Mouse (Mus musculus): ENCODE results near the gene Tmem233. TPM values are rescaled to one million over a fixed set of nuclear protein-coding genes. Genes with fewer than 3 reads are reported as not detected.

Gene Tmem233
- polyA plus RNA-seq, 1 experiment = not detected

DNA sequence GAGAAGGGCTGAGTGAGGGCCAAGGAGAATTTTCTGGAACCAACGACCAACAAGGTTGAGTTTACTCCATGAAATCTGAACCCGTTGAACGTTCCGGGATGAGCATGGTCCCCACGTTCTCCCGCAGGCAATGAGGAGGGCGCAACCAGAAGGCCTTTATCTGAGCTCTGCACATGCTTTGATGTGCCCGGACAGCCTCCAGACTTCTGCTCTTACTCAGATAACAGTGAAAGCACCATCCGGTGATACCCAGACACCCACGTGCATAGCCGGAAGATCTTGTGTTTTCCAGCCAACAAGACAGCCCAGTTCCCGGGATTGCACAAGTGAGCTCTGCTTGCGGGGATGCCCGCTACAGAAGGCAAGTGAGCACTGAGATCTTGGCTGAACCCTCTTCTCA is 56.5 kb downstream of the Tmem233 start:
- H3K9ac ChIP-seq (ENCODE audit: low read depth, poor library complexity, severe bottlenecking) = no peak overlapping the region
- H3K4me3 ChIP-seq (ENCODE audit: low read depth, low read length) = no peak overlapping the region
- H3K36me3 ChIP-seq (ENCODE audit: control insufficient read depth, insufficient read depth, low read length, poor library complexity, severe bottlenecking) = no peaks in the 10 kb centered on the region
- H3K4me1 ChIP-seq (ENCODE audit: control insufficient read depth, insufficient read depth, low read length) = peaks cover 12% of the 10 kb centered on the region
- no peaks in the 10 kb centered on the region for H3K27me3 ChIP-seq (ENCODE audit: control insufficient read depth, insufficient read depth, low read length, poor library complexity, severe bottlenecking)
- no peaks in the 10 kb centered on the region for H3K9me3 ChIP-seq (replicated peaks; ENCODE audit: control insufficient read depth, insufficient read depth, low read length, poor library complexity, severe bottlenecking)
- no peak overlapping the region for H3K27ac ChIP-seq (ENCODE audit: insufficient read depth, low read length)
- no peak for TF ChIP-seq EP300 (IDR thresholded peaks at IDR 0.05; ENCODE audit: insufficient read depth, low read depth, low read length)
- TF ChIP-seq CTCF (IDR thresholded peaks at IDR 0.05; ENCODE audit: low read depth, low read length) = no peak
- TF ChIP-seq POLR2A (IDR thresholded peaks at IDR 0.05; ENCODE audit: insufficient read depth, low read length) = no peak

GRCm38 (mm10) chr5:116026107-116026506 is 56.9 kb downstream of the Tmem233 start:
- Histone ChIP-seq H3K27ac (ENCODE audit: insufficient read depth, low read length) (no peak overlapping the region), H3K9me3 (replicated peaks; ENCODE audit: control insufficient read depth, insufficient read depth, low read length, poor library complexity, severe bottlenecking) (no peaks in the 10 kb centered on the region), H3K27me3 (ENCODE audit: control insufficient read depth, insufficient read depth, low read length, poor library complexity, severe bottlenecking) (no peaks in the 10 kb centered on the region), H3K9ac (ENCODE audit: low read depth, poor library complexity, severe bottlenecking) (no peak overlapping the region), H3K36me3 (ENCODE audit: control insufficient read depth, insufficient read depth, low read length, poor library complexity, severe bottlenecking) (peaks cover 3% of the 10 kb centered on the region; the same call in 1 of the 2 replicates), H3K4me1 (ENCODE audit: control insufficient read depth, insufficient read depth, low read length) (peaks cover 12% of the 10 kb centered on the region), H3K4me3 (ENCODE audit: low read depth, low read length) (no peak overlapping the region)
- TF ChIP-seq POLR2A (IDR thresholded peaks at IDR 0.05; ENCODE audit: insufficient read depth, low read length) = no peak
- TF ChIP-seq CTCF (IDR thresholded peaks at IDR 0.05; ENCODE audit: low read depth, low read length) = no peak
- TF ChIP-seq EP300 (IDR thresholded peaks at IDR 0.05; ENCODE audit: insufficient read depth, low read depth, low read length) = no peak

- Histone ChIP-seq H3K4me3 (ENCODE audit: low read depth, low read length) (peak within 1 kb of the TSS; percentile 80), H3K9ac (ENCODE audit: low read depth, poor library complexity, severe bottlenecking) (peak within 1 kb of the TSS; percentile 78), H3K27ac (ENCODE audit: insufficient read depth, low read length) (peak within 1 kb of the TSS; percentile 33), H3K9me3 (replicated peaks; ENCODE audit: control insufficient read depth, insufficient read depth, low read length, poor library complexity, severe bottlenecking) (no peaks in the 10 kb centered on the region), H3K36me3 (ENCODE audit: control insufficient read depth, insufficient read depth, low read length, poor library complexity, severe bottlenecking) (peaks cover 17% of the 10 kb centered on the region), H3K4me1 (ENCODE audit: control insufficient read depth, insufficient read depth, low read length) (peaks cover 7% of the 10 kb centered on the region), H3K27me3 (ENCODE audit: control insufficient read depth, insufficient read depth, low read length, poor library complexity, severe bottlenecking) (no peaks in the 10 kb centered on the region)
- peak; percentile 68 for TF ChIP-seq EP300 (IDR thresholded peaks at IDR 0.05; ENCODE audit: insufficient read depth, low read depth, low read length)
- TF ChIP-seq POLR2A (IDR thresholded peaks at IDR 0.05; ENCODE audit: insufficient read depth, low read length) = peak; percentile 56
- peak; percentile 65 for TF ChIP-seq CTCF (IDR thresholded peaks at IDR 0.05; ENCODE audit: low read depth, low read length)
These were observed 58.7 kb downstream of the Tmem233 start, which contains the start of gene Prkab1 for GRCm38 (mm10) chr5:116024327-116024739. TSS of gene Prkab1 (minus strand) at chr5:116024508.

DNA sequence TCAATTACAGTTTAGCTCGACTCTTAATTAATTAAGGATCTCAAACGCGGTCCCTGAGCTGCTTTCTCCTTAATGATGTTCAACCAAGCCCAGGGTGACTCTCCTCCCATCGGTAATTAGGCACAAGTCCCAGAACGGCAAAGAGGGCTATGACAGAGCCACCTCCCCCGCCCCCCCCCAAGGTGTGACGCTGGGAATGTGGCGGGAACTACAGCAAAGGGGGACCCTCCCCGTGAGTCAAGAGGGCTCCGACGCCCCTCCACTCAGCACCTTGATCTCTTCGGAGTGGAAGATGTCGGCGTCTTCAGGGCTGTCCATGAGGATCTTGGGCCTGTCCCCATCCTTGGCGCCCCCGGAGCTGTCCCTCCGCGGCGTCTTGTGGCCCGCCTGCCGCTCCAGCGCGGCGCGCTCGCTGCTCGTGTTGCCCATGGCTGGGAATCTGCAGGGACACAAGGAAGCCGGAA is 59.2 kb downstream of the Tmem233 start:
- no peaks in the 10 kb centered on the region for H3K9me3 ChIP-seq (replicated peaks; ENCODE audit: control insufficient read depth, insufficient read depth, low read length, poor library complexity, severe bottlenecking)
- peaks cover 22% of the 10 kb centered on the region for H3K36me3 ChIP-seq (ENCODE audit: control insufficient read depth, insufficient read depth, low read length, poor library complexity, severe bottlenecking)
- H3K9ac ChIP-seq (ENCODE audit: low read depth, poor library complexity, severe bottlenecking) = peak overlapping the region; percentile 78
- H3K4me1 ChIP-seq (ENCODE audit: control insufficient read depth, insufficient read depth, low read length) = peaks cover 4% of the 10 kb centered on the region
- H3K27ac ChIP-seq (ENCODE audit: insufficient read depth, low read length) = no peak overlapping the region
- TF ChIP-seq CTCF (IDR thresholded peaks at IDR 0.05; ENCODE audit: low read depth, low read length) = no peak
- H3K4me3 ChIP-seq (ENCODE audit: low read depth, low read length) = peak overlapping the region; percentile 71
- H3K27me3 ChIP-seq (ENCODE audit: control insufficient read depth, insufficient read depth, low read length, poor library complexity, severe bottlenecking) = no peaks in the 10 kb centered on the region

DNA sequence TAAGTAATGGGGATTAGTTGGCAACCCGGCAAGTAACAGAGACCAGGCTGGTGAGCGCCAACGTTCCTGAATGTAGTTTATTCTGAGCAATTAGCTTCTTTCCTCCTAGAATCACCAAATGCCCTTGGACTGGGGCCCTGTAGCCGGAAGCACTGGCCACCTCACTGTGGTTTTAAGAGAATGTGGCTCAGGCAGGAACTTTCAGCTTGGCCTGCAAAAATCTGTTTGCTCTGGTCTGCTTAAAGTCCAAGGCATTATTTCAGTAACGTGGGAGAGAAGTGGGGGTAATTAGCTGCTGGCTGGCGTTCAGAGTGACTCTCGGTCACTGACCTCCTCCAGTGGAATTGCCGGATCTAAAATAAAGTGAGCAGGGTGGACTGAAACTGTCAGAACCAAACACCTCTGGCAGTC is 59.8 kb downstream of the Tmem233 start:
- H3K36me3 ChIP-seq (ENCODE audit: control insufficient read depth, insufficient read depth, low read length, poor library complexity, severe bottlenecking) = peaks cover 26% of the 10 kb centered on the region
- H3K9me3 ChIP-seq (replicated peaks; ENCODE audit: control insufficient read depth, insufficient read depth, low read length, poor library complexity, severe bottlenecking) = no peaks in the 10 kb centered on the region
- peak overlapping the region; percentile 78 for H3K9ac ChIP-seq (ENCODE audit: low read depth, poor library complexity, severe bottlenecking)
- H3K4me3 ChIP-seq (ENCODE audit: low read depth, low read length) = peak overlapping the region; percentile 71
- TF ChIP-seq EP300 (IDR thresholded peaks at IDR 0.05; ENCODE audit: insufficient read depth, low read depth, low read length) = no peak
- TF ChIP-seq POLR2A (IDR thresholded peaks at IDR 0.05; ENCODE audit: insufficient read depth, low read length) = no peak
- TF ChIP-seq CTCF (IDR thresholded peaks at IDR 0.05; ENCODE audit: low read depth, low read length) = no peak
- H3K4me1 ChIP-seq (ENCODE audit: control insufficient read depth, insufficient read depth, low read length) = peaks cover 1% of the 10 kb centered on the region
- H3K27me3 ChIP-seq (ENCODE audit: control insufficient read depth, insufficient read depth, low read length, poor library complexity, severe bottlenecking) = no peaks in the 10 kb centered on the region
- no peak overlapping the region for H3K27ac ChIP-seq (ENCODE audit: insufficient read depth, low read length)

GRCm38 (mm10) chr5:116022658-116023200 is 60.3 kb downstream of the Tmem233 start:
- H3K9ac ChIP-seq (ENCODE audit: low read depth, poor library complexity, severe bottlenecking) = no peak overlapping the region
- TF ChIP-seq POLR2A (IDR thresholded peaks at IDR 0.05; ENCODE audit: insufficient read depth, low read length) (no peak), EP300 (IDR thresholded peaks at IDR 0.05; ENCODE audit: insufficient read depth, low read depth, low read length) (no peak), CTCF (IDR thresholded peaks at IDR 0.05; ENCODE audit: low read depth, low read length) (no peak)
- H3K4me3 ChIP-seq (ENCODE audit: low read depth, low read length) = peak overlapping the region; percentile 13; the same call in 1 of the 2 replicates
- H3K27me3 ChIP-seq (ENCODE audit: control insufficient read depth, insufficient read depth, low read length, poor library complexity, severe bottlenecking) = no peaks in the 10 kb centered on the region
- no peaks in the 10 kb centered on the region for H3K9me3 ChIP-seq (replicated peaks; ENCODE audit: control insufficient read depth, insufficient read depth, low read length, poor library complexity, severe bottlenecking)
- peaks cover 1% of the 10 kb centered on the region for H3K4me1 ChIP-seq (ENCODE audit: control insufficient read depth, insufficient read depth, low read length)
- peaks cover 31% of the 10 kb centered on the region for H3K36me3 ChIP-seq (ENCODE audit: control insufficient read depth, insufficient read depth, low read length, poor library complexity, severe bottlenecking)
- no peak overlapping the region for H3K27ac ChIP-seq (ENCODE audit: insufficient read depth, low read length)

Measured in ES-Bruce4 (cell line).